Mouse (Mus musculus) ES-Bruce4 (cell line): Measurements from ENCODE around the gene Osmr.

Source experiments
- CTCF ChIP-seq: IDR thresholded peaks from one replicate; pipeline ENCODE4 v1.8.1; 2011; ENCODE audit warnings: low read depth, low read length
- EP300 ChIP-seq: IDR thresholded peaks from 2 replicates; pipeline ENCODE4 v1.6.1; 2011; ENCODE audit warnings: low read depth, low read length; ENCODE audit not compliant: insufficient read depth
- POLR2A ChIP-seq: IDR thresholded peaks from one replicate; pipeline ENCODE4 v1.8.1; 2011; ENCODE audit warnings: low read length; ENCODE audit not compliant: insufficient read depth

- TF ChIP-seq CTCF (no peak), POLR2A (no peak), EP300 (no peak)
Measured at GRCm38 (mm10) chr15:6908601-6909000, 33.8 kb upstream of the Osmr start.
